Mouse (Mus musculus) embryonic fibroblast, embryonic 13.5 days (primary cell): ENCODE measurements around the gene Smad3. TPM values are rescaled to one million over a fixed set of nuclear protein-coding genes. Genes with fewer than 3 reads are reported as not detected.

Experiments used
- H3K27ac ChIP-seq: 2 replicates; pipeline ENCODE4 v1.5.1; 2012; ENCODE audit warnings: low read length, control low read depth, inconsistent platforms; ENCODE audit not compliant: insufficient read depth
- H3K4me1 ChIP-seq: 2 replicates; pipeline ENCODE4 v1.6.1; 2011; ENCODE audit warnings: low read length; ENCODE audit not compliant: control insufficient read depth, insufficient read depth
- H3K4me3 ChIP-seq: 2 replicates; pipeline ENCODE4 v1.5.1; 2011; ENCODE audit warnings: mild to moderate bottlenecking, control low read depth, low read length; ENCODE audit not compliant: insufficient read depth
- CTCF ChIP-seq: IDR thresholded peaks from 2 replicates; pipeline ENCODE4 v1.5.1; 2011; ENCODE audit warnings: mild to moderate bottlenecking, control low read depth, low read length, moderate library complexity, borderline replicate concordance; ENCODE audit not compliant: insufficient read depth
- POLR2A ChIP-seq: IDR thresholded peaks from 2 replicates; pipeline ENCODE4 v1.6.1; 2011; ENCODE audit warnings: low read depth, mild to moderate bottlenecking, control low read depth, low read length, moderate library complexity
- polyA plus RNA-seq: library from polyadenylated mRNA; stranded (reverse); fragments of >200 nt; gene quantifications from 2 replicates; pipeline ENCODE4 v1.2.4, GENCODE M21; 2011; ENCODE audit warnings: low read depth; ENCODE audit not compliant: missing spikeins, insufficient read length

Smad3 gene
- polyA plus RNA-seq, 1 experiment, result 52.4 TPM

GRCm38 (mm10) chr9:63610231-63610630 is 147.6 kb downstream of the Smad3 start:
- no peak overlapping the region for H3K4me3 ChIP-seq
- H3K27ac ChIP-seq, result peak overlapping the region; percentile 79
- peak; percentile 29; the same call in 1 of the 2 replicates for TF ChIP-seq CTCF
- no peak for TF ChIP-seq POLR2A
- peaks cover 23% of the 10 kb centered on the region for H3K4me1 ChIP-seq

DNA sequence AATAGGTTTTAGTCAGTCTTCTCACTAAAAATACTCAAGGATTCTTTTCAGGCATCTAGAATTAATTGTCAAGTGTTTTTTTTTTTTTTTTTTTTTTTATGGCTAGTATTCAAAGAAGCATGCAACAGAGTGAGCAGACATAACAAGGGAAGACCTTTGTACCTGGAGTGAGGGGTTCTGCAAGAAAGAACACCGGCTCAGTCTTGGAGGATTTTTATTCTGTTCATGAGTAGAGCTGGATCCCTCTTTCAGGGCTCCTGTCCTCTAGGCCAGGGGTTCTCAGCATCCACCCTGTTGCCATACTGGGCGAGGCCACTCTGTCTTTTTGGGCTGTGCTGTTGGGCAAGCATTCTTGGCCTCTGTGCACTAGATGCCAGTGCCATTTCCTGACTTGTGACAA is 148.0 kb downstream of the Smad3 start:
- Histone ChIP-seq H3K4me1 (peaks cover 25% of the 10 kb centered on the region), H3K27ac (no peak overlapping the region), H3K4me3 (no peak overlapping the region)
- TF ChIP-seq CTCF, result no peak
- TF ChIP-seq POLR2A, result no peak

GRCm38 (mm10) chr9:63609246-63609645 is 148.5 kb downstream of the Smad3 start:
- Histone ChIP-seq H3K4me3 (no peak overlapping the region), H3K4me1 (peaks cover 24% of the 10 kb centered on the region), H3K27ac (no peak overlapping the region)
- no peak for TF ChIP-seq POLR2A
- TF ChIP-seq CTCF, result no peak

- H3K4me3 ChIP-seq, result no peak overlapping the region
- H3K4me1 ChIP-seq, result peaks cover 26% of the 10 kb centered on the region
- TF ChIP-seq CTCF (no peak), POLR2A (no peak)
- H3K27ac ChIP-seq, result peak overlapping the region; percentile 77
These were observed 149.8 kb downstream of the Smad3 start for GRCm38 (mm10) chr9:63608006-63608405.

- Histone ChIP-seq H3K4me1 (peaks cover 17% of the 10 kb centered on the region), H3K27ac (no peak overlapping the region), H3K4me3 (no peak overlapping the region)
- TF ChIP-seq CTCF (no peak), POLR2A (no peak)
These were observed 151.2 kb downstream of the Smad3 start for GRCm38 (mm10) chr9:63606594-63606993.

GRCm38 (mm10) chr9:63603849-63604248 is 153.9 kb downstream of the Smad3 start:
- peaks cover 17% of the 10 kb centered on the region; the same call in 1 of the 2 replicates for H3K4me1 ChIP-seq
- no peak overlapping the region; the same call in 1 of the 2 replicates for H3K4me3 ChIP-seq
- no peak for TF ChIP-seq POLR2A
- no peak for TF ChIP-seq CTCF
- H3K27ac ChIP-seq, result no peak overlapping the region

DNA sequence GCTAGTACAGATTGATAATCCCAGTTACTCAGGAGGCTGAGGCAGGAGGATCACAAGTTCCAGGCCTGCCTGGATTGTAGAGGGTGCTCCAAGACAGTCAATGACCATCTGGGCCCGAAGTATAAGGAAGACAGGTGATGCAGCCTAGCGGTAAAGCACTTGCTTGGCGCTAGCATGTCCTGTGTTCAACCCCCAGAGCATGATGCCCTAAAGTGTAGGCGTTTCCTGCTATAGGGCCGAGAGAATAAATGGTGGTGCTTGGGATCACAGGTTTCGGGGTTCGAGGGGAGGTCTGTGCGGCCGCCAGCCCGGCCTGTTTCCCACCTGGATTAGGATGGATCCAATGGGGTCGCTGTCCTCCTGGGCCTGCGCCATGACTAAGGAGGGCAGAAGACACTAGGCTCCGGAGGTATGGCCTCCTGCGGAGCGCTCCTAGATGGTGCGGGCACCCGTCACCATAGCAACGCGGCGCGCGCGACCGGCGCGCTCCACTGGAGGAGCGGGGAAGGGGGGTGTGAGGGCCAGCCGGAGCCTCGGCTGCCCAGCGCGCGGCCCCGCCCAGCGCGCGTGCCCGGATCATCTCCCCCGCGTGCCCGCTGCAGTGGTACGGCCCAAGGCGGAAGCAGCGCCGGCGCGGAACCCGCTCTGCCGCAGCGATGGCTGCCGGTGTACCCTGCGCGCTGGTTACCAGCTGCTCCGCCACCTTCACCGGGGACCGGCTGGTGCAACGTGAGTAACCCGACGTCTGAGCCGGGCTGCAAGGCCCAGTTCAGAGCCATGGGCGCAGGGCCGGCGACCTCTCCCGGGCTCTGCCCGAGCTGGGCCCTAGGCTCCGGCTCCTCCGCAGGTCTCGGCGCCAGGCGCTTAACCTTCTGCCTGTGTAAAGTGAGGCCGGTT is 155.5 kb downstream of the Smad3 start, which contains the start of the genes Iqch and Aagab:
TSS of gene Iqch (minus strand) at position 451 of the 897 bp plus-strand sequence.
TSS of gene Aagab (plus strand) at position 618 of the 897 bp plus-strand sequence.
- peak within 1 kb of the TSS; percentile 92 for H3K4me3 ChIP-seq
- H3K4me1 ChIP-seq, result peaks cover 8% of the 10 kb centered on the region; the same call in 1 of the 2 replicates
- H3K27ac ChIP-seq, result no peak within 1 kb of the TSS
- peak; percentile 91 for TF ChIP-seq POLR2A
- TF ChIP-seq CTCF, result no peak

Other genes with a start within 250 kb of the Smad3 start
- not detected in 2 replicates for gene Iqch, start 155.5 kb downstream of the Smad3 start, polyA plus RNA-seq
- 16.2 and 18.2 TPM in 2 replicates for gene Aagab, start 155.3 kb downstream of the Smad3 start, polyA plus RNA-seq